Mouse (Mus musculus) lung, postnatal 36 days (tissue): ENCODE data around the gene Gm49358.

Source experiments
- DNase-seq: peaks from one replicate; pipeline ENCODE4 v3.0.0; 2022; ENCODE audit warnings: mixed read lengths

The Gm49358 gene

DNA sequence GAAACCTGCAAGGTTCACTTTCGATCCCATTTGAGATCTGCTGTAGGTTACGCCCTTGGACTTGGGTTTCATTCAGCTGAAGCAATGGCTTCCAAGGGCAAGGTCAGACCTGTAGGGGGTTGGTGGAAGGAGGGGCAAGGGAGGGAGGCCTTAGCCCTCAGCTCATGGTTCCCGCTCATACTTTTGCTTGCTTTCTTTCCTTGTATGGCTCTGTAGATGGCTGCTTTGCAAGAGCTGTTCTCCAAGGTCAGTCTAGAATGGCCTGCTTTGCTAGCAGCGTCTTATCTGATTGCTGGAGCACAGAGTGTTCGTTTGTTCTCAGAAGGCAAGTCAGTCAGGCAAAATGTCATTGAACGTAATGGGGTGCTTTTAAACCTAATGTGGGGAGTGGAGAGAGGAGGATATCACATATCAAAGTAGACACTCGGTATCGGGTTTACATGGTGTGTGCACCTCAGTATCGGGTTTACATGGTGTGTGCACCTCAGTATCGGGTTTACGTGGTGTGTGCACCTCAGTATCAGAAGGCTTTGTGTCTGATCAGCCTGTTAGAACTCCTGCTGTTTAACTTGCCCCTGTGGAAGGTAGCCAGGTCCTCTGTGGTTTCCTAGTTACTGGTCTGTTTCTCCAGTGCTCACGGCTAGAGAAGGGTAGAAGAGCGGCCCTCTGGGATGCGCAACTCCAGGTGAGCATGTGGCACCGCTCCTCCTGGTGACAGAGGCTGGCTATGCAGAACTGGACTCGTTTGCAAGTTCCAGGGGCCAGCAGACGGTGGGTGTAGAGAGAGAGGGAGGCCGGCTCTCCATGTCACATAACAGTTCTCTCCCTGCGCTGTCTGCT lies 50.7 kb downstream of the Gm49358 start:
- DNase-seq = no peak

DNA sequence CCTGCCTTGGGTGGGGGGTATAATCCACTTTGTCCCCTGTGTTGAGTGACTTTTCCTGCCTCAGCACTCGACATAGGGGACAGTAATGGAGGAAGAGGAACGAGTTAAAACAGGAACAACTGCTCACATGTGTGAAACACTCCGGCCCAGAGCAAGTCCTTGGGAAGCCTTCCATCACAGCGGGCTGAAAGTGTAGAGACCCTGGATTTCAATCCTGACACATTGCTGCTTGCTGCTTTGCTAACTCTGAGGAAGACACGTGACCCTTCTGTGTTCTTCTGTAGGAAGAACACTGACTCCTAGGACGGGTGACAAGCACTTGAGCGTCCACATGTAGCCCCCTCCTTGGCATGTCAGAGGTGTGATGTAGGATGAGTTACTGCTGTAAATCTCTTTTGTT lies 51.4 kb downstream of the Gm49358 start:
- no peak for DNase-seq

DNA sequence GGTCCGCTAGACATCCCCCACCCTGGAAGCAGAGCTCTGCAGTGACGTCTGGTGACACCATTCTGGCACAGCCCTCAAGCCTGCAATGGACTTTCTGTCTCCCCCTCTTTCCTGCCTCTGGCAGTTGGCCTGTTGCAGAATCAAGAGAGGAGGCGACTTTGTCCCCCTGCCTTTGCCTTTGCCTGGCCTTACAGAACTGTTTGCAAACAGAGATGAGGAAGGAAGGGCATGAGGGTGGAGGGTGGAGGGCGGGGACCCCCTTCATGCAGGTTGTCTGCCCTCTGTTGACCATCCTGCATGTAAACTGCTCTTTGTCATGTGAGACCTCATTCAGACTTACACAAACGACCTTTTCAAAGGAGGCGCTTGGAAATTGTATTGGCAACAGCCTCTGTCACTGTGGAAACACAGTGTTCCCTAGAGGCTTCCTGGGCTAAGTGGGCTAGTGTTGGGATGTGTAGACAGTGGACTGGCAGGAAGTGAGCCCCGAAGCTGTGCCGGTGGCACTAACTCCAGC lies 55.9 kb downstream of the Gm49358 start:
- DNase-seq = peak; percentile 42

DNA sequence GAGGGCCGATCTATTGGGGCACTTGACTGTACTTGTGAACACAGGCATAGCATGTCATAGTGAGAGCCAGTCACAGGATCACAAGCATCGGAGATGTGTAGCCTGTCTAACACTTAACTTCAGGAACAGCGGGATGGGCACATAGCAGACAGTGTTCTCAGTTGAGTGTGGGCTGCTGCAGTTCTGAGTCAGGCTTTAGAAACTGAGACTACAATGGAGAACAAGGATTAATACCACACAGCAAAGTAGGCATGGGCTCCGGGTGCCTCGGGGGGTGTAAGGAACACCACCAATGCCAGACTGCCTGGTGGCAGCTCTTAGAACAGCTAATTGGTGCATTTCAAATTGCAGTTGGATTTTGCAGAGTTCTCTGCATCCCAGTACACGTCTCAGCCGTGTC lies 57.2 kb downstream of the Gm49358 start:
- no peak for DNase-seq

DNA sequence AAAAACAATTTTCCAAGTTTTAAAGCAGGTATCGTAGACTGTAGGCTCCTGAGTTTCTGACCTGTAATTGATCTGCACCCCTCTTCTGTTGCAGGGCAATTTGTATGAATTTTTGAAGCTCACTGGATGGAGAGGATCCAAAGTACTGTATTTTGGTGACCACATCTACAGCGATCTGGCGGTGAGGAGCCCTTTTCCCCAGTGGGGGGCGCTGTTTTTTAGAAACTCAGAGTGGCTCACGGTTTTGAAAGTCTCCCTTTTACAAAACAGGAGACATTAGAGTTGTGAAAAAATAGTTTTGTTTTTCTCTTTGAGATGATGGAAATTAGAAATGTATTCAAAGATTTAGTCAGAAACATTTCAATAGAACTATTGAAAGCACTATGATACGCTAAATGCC lies 60.3 kb downstream of the Gm49358 start:
- no peak for DNase-seq

DNA sequence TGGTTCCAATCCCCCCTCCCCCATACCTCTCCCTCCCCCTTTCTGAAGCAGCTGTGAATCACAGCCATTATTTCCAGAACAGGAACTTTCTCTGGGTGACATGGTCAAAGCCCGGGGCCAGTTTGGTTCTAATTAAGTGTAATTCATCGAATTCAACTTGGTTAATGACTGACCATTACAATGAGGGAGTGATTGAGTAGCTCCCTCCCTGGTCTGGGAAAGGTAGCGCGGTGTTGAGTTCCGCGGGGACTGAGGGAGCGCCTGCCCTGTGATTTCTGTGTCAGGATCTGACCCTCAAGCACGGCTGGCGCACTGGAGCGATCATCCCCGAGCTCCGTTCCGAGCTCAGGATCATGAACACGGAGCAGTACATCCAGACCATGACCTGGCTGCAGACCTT lies 61.1 kb downstream of the Gm49358 start:
- DNase-seq = no peak

DNA sequence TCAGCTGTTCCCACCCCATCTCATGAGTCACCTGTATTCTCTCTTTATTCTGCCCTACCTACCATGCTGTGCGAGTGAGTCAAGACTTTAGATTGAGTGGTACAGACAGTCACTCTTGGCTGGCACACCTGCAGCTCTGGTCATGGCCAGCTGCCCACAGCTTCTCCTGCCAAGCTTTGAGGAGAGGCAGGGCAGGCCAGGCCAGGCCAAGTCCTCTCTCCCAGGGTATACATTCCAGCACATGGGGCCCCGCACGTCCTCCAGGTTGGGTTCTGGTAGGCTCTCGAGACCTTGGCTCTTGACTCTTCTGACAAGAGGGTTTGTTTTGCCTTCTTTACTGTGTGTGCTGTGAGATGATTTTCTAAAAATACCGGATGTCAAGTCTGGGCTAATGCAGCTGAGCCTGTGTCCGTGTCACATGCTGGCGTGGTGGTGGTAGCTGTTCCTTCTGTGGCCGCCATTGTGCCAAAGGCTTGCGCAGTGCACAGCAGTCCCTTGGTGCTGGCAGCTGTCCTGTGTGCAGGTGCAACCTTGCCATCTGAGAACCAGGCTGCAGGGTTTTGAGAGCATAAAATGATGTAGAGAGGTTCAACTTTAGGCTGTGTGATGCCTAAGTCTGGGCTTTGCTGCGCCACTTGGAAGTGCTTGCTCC lies 62.2 kb downstream of the Gm49358 start:
- DNase-seq = peak; percentile 89

DNA sequence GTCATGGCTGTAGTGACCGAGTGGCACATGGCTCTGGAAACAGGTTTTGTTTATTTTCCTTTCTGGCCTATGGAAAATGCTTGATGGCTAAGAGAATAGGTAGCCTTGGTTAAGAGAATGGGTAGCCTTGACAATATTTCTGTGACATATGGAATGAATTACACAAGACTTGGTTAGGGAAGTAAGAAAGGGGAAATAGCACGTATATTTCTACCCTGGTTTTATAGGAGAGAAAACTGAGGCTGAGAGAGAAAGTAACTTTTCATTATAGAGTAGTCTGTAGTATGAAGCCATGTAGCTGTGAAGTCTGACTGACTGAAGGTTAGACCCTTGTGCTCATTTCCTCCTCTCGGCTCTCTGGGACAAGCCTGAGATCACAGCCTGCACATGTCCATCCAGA lies 63.2 kb downstream of the Gm49358 start:
- DNase-seq = no peak

DNA sequence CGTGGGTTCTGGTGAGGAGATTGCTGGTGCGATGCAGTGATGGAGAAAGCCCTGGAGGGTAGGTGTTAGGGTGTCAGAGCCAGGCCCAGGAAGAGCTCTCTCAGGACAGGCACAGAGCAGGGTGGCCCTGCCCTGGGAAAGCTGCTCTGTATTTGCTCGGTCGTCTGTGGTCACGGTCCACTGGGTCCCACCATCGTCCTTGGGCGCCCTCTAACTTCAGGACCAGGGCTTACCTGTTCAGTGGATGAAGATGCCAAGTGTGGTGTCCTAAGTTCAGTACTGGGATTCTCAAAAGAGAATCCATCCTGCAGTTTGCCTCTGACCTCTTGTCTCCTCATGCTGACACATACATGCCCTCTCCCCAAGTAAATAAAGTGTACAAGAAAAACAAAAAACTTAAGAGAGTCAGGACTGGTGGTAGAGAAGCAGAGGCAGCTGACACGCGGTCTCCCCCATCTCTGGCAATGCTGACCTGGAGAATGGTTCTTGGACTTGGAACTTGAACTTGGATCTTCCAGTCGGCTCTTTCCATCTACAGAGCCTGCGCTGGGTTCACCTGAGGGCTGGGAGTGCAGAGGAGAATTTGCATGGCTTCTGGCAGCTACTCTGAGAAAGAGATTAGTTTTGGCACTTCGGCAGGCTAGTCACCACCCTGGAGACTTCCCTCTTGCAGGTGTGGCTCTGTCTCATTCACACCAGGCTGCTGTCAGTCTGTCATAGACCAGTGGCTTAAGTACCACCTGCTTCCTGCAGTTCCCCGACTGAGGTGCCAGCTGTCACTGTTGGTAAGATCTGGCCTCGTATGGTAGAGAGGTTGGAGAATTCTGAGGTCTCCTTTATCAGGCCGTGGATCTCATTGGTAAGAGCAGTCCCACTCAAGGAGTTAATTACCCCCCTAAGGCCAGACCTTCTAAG lies 64.7 kb downstream of the Gm49358 start:
- DNase-seq = no peak

DNA sequence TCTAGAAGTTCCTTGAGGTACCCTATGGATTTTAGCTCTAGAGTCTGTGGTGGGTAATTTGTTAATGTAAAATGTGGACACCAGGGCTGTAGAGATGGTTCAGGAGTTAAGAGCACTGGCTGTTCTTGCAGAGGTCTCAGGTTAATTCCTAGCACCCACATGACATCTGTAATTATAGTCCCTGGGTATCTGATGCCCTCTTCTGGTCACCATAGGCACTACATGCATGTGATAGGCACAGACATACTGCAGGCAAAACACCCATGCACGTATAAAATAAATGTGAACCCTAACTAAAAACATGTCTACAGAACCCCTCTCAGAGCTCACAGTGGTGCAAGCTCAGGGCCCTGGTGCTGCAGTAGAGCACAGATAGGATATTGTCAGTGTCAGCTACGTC lies 65.7 kb downstream of the Gm49358 start:
- peak; percentile 23 for DNase-seq

DNA sequence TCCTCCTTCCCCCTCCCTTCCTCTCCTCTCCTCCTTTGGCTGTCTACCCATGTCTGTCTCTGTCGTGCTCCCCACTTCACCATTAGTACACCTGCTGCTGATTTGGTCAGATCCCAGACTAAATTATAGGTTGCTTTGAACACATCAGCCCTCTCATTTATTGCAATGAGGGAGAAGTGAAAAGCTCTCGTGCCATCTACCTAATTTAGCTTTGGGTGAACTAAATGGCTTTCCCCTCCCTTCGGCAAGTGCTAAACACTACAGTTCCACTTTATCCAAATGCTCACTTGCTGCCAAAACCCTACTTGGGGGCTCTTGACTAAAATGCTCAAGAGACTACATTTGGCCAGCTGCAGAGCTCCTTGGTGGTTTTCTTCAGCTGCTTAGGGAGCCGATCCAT lies 73.0 kb downstream of the Gm49358 start:
- DNase-seq = peak; percentile 67

DNA sequence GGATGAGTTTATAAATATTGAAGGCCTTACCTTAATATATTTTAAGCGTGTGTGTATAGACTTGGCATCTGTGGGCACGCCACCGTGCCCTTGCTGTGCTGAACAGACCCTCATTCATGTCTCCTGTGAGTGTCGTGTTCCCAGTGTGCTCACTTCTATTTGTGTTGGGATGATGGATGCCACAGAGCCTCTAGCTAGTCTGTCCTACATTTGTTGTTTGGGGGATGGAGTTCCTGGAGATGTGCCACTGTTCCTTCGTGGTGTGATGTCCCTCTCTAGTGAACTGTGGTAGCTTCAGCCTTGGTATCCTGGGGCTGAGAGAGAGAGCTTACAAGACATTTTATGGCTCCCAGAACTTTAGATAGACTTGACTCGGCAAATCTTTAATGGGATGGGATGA lies 75.1 kb downstream of the Gm49358 start:
- no peak for DNase-seq

DNA sequence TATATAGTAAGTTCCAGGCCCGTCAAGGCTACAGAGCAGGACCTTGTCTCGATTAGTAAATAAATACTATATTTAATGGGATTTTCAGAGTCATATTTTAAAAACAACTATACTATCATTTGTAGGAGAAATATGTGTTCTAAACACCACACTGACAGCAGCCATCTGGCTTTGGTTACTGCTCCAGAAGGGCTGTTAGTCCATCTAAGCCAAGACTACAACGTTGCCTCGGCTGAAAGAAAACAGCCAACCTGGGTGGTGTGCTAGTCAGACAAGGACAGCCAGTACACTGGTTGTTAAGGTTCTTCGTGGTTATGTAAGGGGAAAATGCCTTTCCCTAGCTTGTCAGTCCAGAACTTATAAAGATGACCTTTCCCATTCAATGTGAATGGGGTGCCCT lies 78.9 kb downstream of the Gm49358 start:
- DNase-seq = no peak

DNA sequence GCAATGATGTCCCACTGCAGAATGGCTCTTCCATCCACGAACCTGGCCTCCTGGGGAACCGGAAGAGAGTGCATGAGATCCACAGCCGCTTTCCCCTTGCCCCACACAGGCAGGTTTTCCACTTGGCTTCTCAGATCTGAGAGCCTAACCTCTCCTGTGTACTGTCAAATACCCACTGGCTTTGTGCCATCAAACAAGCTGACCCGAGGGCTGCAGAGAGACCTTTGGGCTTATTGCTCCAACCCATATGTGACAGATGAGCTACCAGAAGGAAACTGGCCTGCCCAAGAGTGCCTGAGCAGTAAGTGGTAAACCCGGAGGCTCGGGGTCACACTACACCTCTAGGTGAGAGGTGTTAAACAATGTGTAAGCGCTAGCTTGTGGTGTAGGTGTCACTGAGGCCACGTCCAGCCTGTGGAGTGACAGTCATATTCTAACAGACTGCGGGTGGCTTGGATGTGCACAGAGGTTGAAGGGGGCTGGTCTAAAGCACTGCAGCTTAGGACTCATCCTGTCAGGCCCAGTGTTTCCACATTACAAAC lies 83.2 kb downstream of the Gm49358 start:
- no peak for DNase-seq

DNA sequence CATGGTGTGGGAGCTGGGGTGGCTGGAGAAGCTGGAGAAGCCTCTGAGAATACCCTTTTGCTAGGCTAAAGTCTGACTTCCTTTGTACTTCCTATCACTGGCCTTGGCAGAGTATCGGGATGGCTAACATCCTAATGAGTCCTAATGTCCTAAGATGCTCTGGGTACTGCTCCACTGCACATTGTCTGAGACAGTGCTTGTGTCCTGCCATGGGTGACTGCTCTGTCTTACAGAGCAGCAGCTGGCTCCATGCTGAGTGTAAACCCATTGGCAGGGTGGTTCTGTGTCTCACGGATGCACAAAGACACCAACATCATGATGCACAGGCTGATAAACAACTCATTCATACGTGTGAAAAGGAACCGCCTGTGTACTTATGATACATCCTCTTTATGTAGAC lies 85.3 kb downstream of the Gm49358 start:
- DNase-seq = no peak

DNA sequence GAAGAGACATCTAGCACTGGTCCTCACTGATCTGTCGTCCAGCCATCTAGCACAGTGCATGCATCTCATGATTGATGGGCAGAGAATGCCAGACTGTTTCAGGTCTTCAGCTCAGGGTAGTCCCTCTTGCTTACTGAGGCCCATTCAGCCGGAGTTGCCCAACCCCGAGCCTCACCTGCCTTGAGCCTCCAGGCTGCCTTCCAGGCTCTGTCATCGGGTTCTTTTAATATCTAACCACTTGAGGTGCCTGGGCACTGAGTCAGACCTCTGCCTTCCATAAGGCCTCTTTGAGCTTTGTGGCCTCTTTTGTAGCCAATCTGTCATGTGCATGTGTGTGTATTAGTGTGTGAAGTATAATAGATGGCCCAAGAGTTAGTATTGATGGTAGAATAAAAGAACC lies 85.7 kb downstream of the Gm49358 start:
- no peak for DNase-seq

DNA sequence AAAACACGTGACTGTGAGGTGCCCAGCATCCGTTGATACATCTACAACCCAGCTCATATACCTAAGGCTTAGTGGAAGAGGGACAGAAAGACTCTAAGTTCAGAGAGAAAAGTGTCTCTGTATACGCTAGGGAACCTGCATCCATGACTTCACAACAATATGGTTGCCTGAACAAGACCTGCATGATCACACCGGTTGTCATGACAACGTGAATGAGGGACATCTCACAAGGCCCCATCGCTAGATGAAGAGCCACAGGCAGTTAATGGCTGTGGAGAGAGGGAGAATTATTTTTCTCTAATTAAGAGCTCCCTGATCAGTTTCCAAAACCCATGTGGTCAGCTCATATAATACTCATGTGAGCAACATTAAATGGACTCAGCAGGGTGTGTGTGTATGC lies 88.4 kb downstream of the Gm49358 start:
- no peak for DNase-seq

DNA sequence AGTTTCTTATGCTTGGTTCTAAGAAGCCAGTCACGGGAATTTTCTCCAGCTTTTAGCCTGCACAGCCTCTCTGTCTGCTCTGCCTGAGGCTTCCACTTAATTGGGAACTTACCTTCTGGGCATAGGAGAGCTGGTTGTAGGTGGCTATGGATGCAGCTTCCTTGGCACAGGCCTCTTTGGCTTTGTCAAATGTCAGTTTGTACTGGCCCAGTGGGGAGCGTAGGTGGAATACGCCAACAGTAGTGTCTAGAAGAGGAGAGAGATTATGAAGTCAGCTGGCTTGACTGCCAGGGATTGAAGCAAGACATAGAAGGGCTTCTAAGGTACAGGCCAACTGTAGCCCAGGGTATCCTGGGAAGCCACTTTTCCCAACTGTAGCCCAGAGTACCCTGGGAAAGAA lies 89.7 kb downstream of the Gm49358 start:
- no peak for DNase-seq

DNA sequence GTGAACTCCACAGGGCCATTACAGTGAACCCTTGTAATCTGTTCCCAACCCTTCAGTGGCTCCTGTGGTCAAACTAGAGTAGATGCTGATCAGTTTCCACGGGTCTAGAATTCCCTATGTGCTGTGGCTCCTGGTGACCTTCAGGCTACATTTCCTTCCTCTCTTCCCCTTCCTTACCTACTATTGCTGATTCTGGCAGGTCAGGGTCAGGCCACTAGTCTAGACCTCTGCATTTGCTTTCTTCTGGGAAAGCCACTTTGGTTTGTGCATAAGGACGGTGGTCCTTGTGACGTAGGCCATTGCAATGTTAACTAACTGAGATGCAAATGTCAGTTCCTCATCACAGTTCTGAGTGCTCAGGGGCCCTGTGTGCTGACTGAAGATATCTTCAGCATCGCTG lies 96.6 kb downstream of the Gm49358 start:
- DNase-seq = no peak

DNA sequence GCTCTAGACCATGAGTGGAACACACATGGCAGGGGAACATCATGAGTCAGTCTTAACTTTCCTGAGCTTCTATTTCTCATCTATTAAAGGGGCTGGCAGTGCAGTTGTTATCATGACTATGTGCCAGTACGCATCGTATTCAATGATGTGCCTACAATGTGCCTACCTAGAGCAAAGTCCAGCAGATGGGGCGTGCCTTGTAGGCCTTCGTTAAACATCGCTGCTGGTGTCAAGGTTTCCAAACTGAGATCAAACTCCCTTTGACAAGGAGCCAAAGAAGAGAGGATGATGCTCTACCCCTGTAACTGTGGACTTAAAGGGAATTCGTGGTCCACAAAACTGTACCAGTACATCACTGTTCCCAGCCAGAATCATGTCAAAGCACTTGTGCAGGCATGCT lies 98.7 kb downstream of the Gm49358 start:
- DNase-seq = no peak

DNA sequence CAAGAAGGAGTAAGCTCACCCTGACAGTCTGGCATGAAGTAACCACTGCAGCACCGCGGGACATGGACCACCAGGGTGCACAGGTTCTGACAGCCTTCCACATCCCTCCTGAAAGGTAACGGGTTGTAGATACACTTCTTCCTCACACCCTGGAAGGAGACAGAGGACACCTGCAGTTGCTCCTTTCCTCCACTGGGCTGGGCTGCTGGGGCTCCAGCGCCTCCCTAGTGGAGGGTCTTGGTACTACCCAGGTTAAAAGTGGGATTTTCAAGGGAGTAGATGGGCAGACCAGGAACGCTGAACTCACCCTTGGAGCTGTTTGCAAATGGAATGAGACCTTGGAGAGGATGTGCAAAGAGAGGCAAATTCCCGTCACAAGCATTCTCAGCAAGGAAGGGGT lies 99.7 kb downstream of the Gm49358 start:
- no peak for DNase-seq

DNA sequence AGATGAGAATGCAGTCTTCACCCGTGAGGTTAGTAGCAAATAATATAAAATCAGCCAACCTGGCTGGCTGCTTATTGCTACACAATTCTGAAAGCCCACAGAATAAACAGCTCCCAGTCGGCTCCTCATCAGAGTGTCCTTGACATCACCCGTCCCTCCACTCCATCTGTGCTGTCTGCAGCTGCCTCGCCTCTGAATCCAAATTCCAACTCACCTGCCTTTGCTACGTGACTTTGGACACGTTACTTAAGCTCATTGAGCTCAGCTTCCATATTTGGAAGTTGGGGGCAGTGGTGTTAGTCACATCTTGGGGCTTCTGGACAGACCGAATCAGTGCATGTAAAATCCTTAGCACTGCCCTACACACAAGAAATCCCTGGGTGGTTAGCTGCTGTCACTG lies 108.3 kb downstream of the Gm49358 start:
- DNase-seq = no peak

DNA sequence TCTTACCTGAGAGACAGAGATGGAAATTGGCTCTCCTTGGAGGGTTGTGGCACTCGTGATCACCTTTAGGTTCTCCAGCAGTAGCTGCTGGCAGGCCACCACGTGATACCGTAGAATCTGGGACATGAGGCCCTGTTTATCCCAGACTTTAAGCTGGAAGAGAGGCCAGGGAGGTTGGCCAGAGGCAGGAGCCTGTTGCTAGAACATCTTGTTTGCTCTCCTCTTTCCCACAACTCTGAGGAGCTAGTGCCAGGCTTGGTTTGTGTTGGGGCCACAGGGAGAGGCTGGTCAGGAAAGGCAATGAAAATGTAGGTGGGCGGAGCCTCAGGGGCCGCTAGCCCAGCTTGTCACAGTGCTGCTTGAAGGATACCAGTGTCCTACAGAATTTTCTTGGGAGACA lies 108.8 kb downstream of the Gm49358 start:
- no peak for DNase-seq
